Mouse (Mus musculus) forelimb bud, embryonic 11.5 days (tissue): ENCODE measurements around the gene Pygb.

ENCODE experiments used
- DNase-seq: peaks from one replicate; pipeline ENCODE4 v3.0.0-alpha.2; 2012; ENCODE audit warnings: low read depth, low spot score

Pygb gene

DNA sequence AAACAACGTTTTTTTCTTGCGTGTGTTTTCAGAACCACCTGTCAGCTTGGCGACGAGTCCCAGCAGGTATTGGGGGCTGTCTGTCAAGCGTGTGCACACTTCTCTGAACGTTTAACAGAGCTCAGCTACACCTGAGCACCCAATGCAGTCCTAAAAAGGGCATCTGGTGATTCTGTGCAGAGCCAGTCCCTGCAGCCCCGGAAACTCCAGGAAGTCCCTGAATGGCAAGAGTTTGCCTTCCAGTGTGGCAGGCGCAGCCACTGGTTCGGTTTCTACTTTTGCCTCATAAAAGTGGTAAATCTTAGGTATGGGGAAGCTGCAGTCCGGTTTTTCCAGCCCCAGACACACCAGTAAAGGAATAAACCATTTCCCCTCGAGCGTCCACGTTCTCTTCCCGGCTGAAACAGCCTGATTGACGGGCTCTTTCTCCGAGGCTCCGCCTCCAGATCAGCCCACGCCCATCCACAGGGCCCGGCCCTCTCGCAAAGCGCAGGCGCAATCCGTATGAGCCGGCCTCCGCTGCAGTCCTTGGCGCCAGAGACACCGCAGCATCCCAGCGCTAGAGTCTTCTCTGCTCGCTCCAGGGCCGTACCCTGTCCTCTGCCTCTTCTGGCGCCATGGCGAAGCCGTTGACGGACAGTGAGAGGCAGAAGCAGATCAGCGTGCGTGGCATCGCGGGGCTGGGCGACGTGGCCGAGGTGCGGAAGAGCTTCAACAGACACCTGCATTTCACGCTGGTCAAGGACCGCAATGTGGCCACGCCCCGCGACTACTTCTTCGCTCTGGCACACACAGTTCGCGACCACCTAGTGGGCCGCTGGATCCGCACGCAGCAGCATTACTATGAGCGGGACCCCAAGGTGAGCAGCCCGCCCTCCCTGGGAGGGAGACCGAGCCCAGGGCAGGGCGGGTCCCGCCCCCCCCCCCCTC, at the start of gene Pygb:
TSS of gene Pygb (plus strand) at position 485 of the 930 bp plus-strand sequence.
- DNase-seq, result peak; percentile 89

DNA sequence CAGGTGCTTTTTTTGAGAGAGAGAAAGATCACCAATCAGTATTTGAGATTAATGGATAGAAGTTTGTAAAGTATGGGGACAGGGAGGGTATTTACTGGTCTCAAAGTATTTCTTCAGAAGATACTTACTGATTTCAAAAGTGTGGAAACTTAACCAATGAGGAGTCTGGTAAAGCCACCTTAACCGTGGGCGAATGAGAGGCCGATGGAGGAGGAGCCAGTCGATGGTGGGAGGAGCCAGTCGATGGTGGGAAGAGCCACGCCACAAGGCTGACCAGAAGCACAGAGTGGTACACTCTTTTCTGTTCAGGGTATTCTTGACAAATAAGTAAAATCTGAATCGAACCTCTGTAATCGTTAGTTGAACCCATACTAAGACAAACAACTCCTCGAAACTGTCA, 48.7 kb upstream of the Pygb start:
- DNase-seq, result no peak

DNA sequence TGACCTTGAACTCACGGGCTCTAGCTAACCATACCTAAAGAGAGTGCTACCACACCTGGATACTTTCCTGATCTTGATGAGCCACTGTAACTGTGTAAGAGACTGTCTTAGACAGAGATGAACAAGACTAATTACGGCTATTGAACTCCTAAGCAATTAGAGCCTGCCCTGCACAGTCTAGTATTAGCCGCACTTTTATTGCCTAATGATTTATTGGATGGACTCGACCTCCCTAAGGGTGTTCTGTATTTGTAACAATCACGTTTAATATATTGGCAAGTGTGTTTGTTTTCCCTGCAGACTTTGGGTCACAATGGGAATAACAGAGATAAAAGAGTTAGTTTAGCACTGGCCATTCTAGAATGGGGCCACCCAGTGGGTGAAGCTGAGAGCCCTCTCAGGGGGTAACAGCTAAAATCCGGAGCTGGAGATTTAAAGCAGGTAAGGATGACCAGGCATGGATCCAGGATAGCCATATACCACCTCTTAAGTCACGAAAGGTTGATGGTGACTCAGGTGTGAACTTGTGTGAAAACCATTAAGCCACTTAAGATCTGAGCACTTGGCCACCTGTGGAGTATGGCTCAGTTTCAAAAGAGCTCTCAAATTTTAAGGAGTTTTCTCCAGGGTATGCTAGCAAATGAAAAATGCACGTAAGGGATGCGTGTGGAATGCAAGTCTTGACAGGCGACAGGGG, 46.2 kb upstream of the Pygb start:
- no peak for DNase-seq

DNA sequence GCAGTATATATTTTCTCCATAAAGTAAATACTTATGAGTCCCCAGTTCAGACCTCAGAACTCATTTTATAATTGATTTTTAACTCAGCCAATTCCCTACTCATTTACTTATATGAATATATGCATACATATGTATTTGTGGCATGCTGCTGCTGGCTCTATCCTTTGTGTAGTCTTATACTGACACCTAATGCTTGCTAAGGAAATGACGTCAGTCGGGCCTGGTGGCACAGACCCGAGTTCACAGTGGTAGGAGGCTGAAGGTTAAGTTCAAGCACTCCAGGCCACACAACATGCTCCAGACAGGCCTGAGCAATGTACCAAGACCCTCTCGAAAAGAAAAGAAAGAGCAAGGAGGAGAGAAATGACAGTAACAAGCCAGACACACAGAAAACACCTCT, 45.1 kb upstream of the Pygb start:
- no peak for DNase-seq

DNA sequence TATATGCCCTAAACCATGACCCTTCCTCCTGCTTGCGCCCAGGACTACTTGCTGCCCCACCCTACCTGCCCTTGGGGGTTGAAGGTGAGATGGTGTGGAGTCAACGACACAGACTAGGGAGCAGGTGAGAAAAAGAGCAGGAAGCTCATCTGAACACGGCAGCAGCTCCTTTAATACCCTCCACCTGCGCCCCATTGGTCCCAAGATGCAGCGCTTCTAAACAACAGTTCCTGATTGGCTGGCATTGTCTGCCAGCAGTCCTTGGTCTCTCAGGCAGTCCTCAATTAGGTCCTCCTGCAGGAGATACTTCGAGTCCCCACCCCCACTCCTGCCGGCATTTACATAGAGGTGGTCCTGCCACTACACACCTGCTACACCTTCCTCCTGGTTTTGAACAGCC, 41.5 kb upstream of the Pygb start:
- no peak for DNase-seq

DNA sequence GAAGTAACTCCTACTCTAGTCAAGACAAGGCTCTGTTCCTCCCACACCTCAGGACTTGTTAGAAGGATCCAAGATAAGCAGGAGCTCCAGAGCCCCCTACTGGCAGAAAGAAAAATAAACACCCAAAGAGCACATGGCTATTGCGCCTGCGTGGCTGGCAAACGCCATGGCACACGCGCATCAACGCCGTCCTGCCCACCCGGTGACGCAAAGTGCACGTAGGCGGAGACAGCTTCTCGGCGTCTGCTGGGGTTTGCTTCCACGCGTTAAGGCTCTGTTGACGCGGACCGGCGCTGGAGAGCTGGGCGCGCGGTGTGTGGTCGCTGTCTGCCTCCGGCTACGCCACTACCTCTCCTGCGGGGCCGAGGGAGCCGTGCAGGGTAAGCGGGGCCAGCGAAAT, 37.7 kb upstream of the Pygb start, which contains the start of gene Entpd6:
TSS of gene Entpd6 (plus strand) at position 189 of the 400 bp plus-strand sequence.
- DNase-seq, result peak; percentile 98

DNA sequence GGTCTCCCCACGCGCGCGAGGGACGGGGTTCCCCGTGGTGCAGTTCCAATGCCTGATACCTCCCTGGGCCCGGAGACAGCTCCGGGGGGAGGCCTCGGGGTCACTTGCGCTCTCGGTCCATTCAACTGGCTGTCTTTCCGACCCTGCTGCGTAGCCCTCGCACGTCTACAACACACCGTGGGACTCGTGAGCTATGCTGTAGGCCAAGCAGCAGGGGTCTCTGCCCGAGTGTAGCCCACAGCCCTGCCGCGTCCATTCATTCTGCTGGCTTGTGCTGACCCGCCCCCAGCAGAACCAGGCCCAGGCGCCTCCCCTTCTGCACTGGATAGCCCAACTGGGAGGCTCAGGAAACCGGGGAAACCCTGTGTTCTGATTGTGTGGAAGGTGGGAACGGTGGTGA, 37.3 kb upstream of the Pygb start:
- DNase-seq, result no peak

DNA sequence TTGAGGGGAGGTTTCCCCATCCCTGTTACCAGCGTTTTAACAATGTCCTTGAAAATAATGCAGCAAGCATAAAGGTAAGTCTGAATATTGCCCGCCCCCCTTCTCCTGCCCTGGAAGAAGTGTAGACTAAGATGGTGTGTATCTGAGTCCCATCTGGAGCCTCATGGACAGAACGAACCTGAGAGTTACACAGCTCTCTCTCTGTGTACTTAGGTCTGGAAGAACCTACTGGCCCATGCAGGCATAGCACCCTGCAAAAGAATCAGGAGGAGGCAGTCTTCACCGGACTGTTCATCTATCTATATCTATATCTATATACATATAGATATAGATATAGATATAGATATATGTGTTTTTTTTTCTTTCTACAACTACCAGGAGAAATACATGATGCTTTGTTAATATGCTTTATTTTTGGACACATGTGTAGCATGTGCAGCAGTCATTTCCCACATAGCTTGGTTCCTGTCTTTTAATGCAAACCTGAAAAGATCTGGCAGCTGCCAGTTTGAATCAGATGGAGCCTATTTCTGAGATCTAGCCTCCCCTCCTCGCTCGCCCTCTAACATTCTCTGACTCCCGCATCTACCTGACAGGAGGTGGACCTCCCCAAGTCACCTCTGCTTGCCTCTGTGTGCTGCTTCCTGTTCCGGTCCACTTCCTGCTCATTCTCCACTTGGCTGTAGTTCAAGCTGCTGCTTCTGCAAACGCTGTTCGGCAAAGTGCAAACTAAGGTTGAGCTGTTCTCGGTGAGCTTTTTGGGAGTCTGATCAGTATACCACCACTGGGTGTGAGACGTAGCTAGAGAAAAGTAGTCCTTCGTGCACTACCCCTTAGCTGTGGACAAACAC, 36.2 kb upstream of the Pygb start:
- no peak for DNase-seq

DNA sequence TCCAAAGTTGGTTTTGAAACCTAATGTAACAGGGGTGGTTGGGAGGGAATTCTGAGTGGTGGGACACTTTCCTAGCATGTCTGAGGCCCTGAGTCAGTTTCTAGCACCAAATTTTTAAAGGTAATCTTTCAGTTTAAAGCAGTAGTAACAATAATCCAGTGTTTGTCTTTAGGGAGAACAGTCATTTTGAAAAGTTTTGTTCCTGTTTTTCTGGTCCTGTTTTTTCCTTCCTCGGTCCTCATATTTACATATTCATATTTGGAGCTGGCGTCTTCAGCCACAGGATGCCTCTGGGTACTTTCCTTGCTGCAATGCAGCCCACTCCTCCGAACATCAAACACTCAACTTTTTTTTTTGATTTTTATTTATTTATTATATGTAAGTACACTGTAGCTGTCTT, 31.5 kb upstream of the Pygb start:
- no peak for DNase-seq

DNA sequence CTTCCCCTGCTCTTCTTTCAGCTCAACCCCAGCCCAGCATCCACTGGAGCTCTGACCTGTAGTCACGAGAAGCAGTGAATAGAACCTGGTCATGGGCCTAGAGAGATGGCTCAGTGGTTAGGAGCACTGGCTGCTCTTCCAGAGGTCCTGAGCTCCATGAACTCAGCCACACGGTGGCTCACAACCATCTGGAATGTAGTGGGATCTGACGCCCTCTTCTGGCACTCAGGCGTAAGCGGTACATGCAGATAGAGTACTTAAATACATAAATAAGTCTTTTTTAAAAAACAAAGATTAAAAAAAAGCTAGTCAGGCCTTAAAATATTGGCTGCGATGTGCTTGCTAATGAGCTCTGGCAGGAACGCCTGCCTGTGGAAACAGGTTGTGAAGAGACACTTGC, 25.1 kb upstream of the Pygb start:
- DNase-seq, result no peak

DNA sequence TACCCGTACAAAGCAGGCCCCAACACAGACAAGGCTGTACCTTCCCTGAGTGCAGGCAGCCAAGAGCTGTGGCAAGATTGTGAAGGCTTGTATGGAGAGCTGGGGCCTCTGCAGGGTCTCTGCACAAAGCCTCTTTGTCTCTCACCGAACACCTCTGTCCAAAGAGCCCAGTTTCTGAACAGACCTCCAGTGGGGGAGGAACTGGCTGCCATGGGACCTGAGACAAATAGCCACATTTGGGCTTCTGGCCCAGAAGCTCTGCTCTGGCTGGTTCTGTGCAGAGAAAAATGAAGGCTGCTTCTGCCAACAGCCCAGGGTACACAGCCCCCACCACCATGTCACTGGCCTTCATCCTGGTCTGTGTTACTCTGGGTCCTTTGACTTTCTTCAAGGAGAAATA, 20.9 kb upstream of the Pygb start:
- no peak for DNase-seq

DNA sequence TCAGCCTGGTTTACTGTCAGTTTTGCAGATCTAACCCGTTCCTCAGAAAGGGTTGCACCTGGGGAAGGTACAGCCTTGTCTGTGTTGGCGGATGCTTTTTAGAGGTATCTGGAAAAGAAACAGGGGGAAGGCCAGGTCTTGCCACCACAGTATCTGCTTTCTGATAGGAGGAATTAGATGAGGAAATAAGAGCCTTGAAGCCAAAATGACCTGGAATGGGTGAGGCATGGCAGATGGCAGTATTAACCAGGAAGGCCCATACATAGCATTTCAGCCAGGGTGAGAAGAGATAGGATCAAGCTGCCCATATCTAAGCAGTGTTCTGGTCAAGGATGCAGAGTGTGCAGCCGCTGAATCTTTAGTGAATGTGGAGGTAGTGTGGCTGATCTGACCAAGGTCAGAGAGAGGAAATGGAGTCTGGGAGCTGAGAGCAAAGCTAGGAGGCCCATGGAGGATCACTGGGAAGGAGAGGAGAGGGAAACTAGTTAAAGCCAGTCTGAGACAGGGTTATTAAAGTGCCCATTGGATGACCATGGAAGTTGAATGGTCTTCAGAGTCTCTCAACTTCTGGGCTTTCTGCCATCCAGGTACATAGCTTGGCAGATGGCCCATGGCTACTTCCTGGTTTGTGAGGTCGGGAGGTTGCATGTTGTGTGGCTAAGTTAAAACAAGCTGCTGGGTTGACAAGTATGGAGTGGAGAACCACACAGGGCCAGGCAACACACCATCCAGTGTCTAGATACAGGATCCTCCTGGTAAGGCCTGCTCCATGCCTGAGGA, 20.3 kb upstream of the Pygb start:
- DNase-seq, result no peak

DNA sequence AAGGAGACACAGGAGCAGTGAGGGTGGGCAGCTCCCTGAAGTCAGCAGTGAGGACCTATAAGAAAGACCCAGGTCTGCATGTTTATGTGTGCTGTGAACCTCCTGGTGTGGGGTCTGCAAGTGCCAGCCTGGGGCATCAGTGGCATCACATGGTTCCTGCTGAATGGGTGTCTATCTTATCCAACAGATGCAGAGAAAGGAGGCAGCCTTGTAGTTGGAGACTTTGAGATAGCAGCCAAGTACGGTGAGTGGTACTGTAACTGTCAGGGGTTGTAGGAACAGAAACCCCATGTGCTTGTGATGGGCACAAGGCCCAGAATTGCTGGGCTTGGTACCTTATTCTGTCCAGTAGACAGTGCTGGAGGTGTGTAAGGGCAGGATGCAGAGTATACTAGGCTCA, 17.9 kb upstream of the Pygb start:
- DNase-seq, result no peak

DNA sequence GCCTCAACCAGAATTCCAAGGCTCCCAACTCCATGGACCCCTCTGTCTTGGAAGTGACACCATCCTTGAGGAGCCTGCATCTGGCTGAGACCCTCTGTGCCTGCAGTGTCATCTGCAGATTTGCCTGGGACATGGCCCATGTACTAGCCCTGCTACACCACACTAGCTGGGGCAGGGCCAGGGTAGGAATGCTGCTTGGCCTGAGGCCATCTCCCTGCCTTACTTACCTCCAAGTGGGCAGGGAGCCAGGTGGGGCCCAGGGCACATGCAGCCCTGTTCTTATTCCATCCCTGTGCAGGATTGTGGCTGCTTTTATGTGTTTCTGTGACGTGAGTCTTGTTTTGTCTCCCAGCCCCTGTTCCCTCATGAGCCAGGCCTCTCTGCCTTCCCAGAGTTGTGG, 15.8 kb upstream of the Pygb start:
- no peak for DNase-seq

DNA sequence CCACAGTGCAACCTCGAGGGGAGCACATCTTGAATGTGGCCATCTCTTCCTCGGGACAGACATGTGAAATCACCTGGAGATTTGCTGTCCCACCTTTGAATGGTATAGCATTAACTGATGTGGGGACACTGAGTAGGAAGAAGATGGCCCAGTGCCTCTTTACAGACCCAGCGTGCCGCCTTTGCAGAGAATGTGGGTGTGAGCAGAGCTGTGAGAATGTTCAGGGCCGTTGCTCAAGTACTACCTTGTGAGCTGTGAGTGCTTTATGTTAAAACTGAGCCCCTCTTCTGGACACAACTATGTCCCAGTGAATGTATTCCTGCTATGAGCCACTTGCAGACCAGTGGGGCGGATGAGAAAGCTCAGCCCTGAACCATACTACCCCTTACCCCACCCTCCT, 15.4 kb upstream of the Pygb start:
- DNase-seq, result no peak

DNA sequence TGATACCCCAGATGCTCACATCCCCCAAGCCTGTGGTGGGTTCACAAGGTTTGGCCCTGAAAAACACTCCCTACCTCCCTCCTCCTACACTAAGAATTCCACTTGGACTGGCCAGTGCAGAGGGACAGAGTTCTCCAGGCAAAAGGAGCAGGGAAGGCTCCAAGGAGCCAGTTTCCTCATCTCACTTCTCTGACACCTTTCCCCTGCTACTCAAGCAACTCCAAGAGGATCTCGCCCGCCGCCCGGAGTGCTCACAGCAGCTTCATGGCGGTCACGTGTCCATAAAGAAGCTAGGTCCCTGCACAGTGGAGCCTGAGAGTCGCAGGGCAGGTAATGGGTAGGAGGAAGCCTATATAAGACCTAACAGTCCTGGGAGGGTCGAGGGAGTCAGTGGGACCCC, 14.5 kb upstream of the Pygb start:
- no peak for DNase-seq

DNA sequence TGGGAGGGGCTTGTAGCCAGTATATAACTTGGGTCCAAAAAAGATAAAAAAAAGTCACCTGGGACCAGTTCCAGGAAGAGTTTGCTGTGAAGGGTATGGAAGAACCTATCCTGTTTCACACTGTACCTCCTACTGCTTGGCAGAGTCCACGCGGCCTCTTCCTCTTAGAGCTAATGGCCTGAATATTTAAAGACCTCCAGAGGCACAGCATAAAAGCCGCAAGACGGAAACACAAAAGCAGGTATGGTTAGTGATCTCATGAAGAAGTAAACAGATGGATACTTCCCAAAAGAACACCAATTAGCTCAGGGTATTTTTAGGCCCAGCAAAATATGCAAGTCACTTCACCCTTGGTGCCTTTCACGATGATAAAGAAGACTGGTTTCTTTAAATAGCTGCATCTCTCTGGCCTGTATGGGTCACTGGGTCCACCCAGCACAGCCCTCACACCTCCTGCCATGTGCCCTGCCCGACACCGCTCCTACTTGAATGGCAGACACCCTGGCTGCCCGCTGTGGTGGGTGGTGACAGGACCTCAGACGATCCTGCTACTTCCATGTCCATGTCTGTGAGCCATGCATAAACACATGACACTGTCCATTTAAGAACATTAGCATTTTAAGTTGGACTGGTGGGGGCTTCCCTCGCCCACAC, 13.9 kb upstream of the Pygb start:
- no peak for DNase-seq

DNA sequence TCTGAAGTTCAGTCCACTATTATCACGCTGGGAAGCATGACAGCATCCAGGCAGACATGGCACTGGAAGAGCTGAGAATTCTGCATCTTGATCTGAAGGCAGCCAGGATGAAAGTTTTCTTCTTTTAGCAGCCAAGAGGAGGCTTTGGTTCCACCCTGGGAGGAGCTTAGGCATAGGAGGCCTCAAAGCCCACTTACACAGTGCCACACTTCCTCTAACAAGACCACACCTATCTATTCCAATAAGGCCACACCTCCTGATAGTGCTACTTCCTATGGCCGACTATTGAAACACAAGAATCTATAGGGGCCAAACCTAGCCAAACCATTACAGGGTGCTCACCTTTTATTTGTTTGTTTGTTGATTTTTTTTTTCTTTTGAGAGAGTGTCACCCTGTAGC, 3.7 kb upstream of the Pygb start:
- no peak for DNase-seq

DNA sequence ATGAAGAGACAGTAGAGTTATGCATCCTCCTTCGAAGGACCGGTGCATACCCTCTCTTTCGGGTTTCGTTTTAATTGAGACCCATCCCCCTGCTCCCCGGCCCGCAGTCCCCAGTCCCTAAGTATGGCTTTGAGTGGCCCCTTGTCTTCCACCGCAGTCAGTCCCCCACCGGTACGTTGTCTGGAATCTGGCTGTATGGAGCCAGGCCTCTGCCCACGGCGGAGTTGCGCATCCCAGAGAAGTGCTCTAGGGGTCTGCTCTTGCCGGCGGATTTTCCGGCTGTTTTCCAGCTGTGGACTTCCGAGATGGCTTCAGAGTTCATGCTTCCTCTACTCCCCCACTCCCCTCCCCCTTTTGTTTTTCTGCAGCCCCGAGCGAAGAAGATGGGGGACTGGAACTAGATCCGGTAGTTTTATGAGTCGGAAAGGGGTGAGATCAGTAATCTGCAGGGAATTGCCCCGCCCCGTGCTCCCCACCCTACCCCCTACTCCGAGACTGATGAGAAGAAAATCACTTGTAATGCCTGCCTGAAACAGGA, 768 bp downstream of the Pygb start:
- DNase-seq, result peak; percentile 38

DNA sequence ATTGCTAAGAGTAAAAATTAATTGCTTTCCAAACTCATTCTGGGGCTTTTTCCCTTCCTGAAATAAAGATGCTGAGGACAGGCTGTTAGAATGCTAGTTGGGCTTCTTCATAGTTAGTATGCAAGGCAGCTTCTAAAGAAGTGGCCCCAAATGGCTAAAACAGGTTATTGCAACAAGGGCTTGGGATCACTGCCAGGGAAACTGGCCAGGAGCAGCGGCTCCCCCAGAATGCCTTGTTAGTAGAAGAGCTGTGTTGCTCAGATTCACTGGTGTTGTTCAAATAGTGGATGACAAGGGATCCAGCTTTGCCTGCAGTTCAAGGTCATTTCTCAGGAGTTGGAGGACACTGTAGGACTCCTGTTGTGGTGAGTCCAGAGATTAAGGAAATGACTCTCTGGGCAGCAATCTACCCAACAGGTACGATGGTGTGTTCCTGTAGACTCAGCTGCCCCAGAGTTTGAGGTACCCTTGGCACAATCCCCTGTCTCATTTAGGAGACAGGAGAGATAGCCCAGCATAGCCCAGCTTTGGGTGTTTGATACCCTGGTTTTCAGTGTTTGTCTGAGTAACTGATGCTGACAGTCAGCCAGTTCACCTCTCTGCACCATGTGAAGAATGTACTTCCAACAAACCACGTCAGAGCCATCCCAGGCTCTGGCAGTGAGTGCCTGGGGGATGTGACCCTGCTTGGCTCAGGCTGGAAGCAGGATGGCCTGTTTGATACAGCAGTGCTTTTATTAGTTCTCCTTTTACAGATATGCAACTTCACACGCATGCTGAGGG, 2.4 kb downstream of the Pygb start:
- DNase-seq, result no peak
